Mouse (Mus musculus): ENCODE measurements around the gene Gng5.

DNA sequence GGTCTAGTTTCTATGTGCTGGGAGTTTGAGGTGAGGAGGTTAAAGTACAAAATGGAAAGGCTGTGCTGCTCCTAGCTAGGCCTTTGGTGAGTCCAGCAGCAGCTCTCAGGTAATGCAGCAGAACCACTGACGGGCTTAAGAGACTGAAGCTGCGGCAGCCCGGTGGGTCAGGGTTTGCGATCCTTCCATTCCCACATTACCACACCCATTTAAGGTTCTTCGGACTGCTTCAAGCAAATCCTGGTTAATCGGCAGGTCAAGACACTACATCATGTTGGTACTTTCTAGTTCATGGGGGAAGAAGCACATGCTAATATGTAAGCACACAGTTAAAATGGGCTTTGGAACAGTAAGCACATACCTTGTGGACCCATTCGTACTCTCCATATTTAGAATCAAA lies 7.1 kb downstream of the Gng5 start:
- TF ChIP-seq CTCF (IDR thresholded peaks at IDR 0.05; ENCODE audit: control insufficient read depth, insufficient read depth, insufficient read length), result no peak
- no peak for TF ChIP-seq USF1 (IDR thresholded peaks at IDR 0.05; ENCODE audit: low read depth)
- TF ChIP-seq CEBPB (IDR thresholded peaks at IDR 0.05; ENCODE audit: low read depth), result no peak
- TF ChIP-seq MYOG (IDR thresholded peaks at IDR 0.05; ENCODE audit: control insufficient read depth, extremely low read depth, insufficient read length), result no peak
- no peak for TF ChIP-seq MAX (IDR thresholded peaks at IDR 0.05)
- TF ChIP-seq MYOD1 (IDR thresholded peaks at IDR 0.05; ENCODE audit: control insufficient read depth, insufficient read length, low read depth), result no peak
- TF ChIP-seq FOSL1 (IDR thresholded peaks at IDR 0.05; ENCODE audit: insufficient read depth, low read length, poor library complexity, severe bottlenecking), result no peak
